Mouse (Mus musculus) liver, embryonic 11.5 days (tissue): ENCODE results near the gene Ngly1. TPM values are rescaled to one million over a fixed set of nuclear protein-coding genes. Genes with fewer than 3 reads are reported as not detected.

Experiments
- ATAC-seq: fragments of 200-750 bp; cut with Nextera tagmentation; replicated peaks from 2 replicates; pipeline ENCODE4 v1.8.0; 2017; ENCODE audit warnings: moderate number of reproducible peaks, mild to moderate bottlenecking, moderate TSS enrichment, moderate library complexity; ENCODE audit not compliant: low FRiP score
- DNase-seq: peaks from one replicate; pipeline ENCODE4 v3.0.0-alpha.2; 2017; ENCODE audit warnings: low spot score
- H3K27ac ChIP-seq: fragments of 300-500 bp; sonication (generic); 2 replicates; pipeline ENCODE4 v1.5.1; 2014; ENCODE audit warnings: mild to moderate bottlenecking, low read depth, low read length, control low read depth
- H3K27me3 ChIP-seq: fragments of 300-500 bp; sonication (generic); replicated peaks from 2 replicates; pipeline ENCODE4 v1.6.1; 2014; ENCODE audit warnings: low read length, mixed read lengths; ENCODE audit not compliant: control insufficient read depth, insufficient read depth
- H3K36me3 ChIP-seq: fragments of 300-500 bp; sonication (generic); 2 replicates; pipeline ENCODE4 v1.6.1; 2014; ENCODE audit warnings: mild to moderate bottlenecking, low read length, moderate library complexity, mixed read lengths; ENCODE audit not compliant: control insufficient read depth, insufficient read depth
- H3K4me1 ChIP-seq: fragments of 300-500 bp; sonication (generic); replicated peaks from 2 replicates; pipeline ENCODE4 v1.6.1; 2014; ENCODE audit warnings: low read length, mixed read lengths; ENCODE audit not compliant: control insufficient read depth, insufficient read depth
- H3K4me2 ChIP-seq: fragments of 300-500 bp; sonication (generic); 2 replicates; pipeline ENCODE4 v1.6.1; 2014; ENCODE audit warnings: mild to moderate bottlenecking, control low read depth, moderate library complexity
- H3K4me3 ChIP-seq: fragments of 300-500 bp; sonication (generic); 2 replicates; pipeline ENCODE4 v1.5.1; 2014; ENCODE audit warnings: low read depth, low read length, control low read depth
- H3K9ac ChIP-seq: fragments of 300-500 bp; sonication (generic); 2 replicates; pipeline ENCODE4 v1.6.1; 2014; ENCODE audit warnings: low read depth, low read length, control low read depth
- H3K9me3 ChIP-seq: fragments of 300-500 bp; sonication (generic); 2 replicates; pipeline ENCODE4 v1.6.1; 2016; ENCODE audit warnings: low read length, inconsistent platforms, mixed read lengths; ENCODE audit not compliant: control insufficient read depth
- WGBS: fragments of 180-500 bp; shearing (Covaris S2); extraction: QIAGEN DNeasy Blood & Tissue Kit; methylation state at CpG from one replicate; pipeline ENCODE4 v1.1.7; 2014; 5-methylcytosine and 5-hydroxymethylcytosine counted together
- polyA plus RNA-seq: library from polyadenylated mRNA; unstranded; fragments of >200 nt; fragmentation: Nextera tagmentation; extraction: Ambion mirVana; gene quantifications from 2 replicates; pipeline ENCODE4 v1.2.1, GENCODE M21; 2014

Gene Ngly1
- polyA plus RNA-seq, 1 experiment from 2014 or later, result 25.7 TPM

DNA sequence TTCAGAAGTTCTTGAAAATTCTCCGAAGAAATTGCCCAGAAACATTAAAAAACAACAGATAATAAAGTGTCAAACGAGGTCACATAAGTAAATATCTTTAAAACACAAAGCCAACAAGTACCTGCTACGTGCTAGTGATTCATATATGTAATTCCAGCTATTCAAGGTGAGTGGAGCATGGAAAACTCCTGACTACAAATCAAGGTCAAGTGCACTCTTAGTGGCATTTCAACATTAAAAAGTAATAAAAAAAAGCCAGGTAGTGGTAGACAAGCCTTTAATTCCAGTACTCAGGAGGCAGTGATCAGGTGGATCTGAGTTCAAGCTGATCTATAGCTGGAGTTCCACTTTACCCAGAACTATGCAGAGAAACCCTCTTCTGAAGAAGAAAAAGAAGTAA, 945 bp upstream of the Ngly1 start:
- 71% methylated on average over 3 of the region's 3 CpGs for whole genome bisulfite sequencing
- no peaks in the 10 kb centered on the region for H3K27me3 ChIP-seq
- ATAC-seq (no peak), DNase-seq (no peak)
- peak overlapping the region; percentile 94; the same call in 1 of the 2 replicates for H3K9ac ChIP-seq
- H3K9me3 ChIP-seq, result no peaks in the 10 kb centered on the region
- H3K4me1 ChIP-seq, result peaks cover 29% of the 10 kb centered on the region
- H3K27ac ChIP-seq, result no peak overlapping the region
- peak overlapping the region; percentile 92 for H3K4me2 ChIP-seq
- no peaks in the 10 kb centered on the region for H3K36me3 ChIP-seq
- H3K4me3 ChIP-seq, result peak overlapping the region; percentile 75

GRCm38 (mm10) chr14:16248603-16249157, 400 bp upstream of the Ngly1 start:
- Histone ChIP-seq H3K27ac (peak overlapping the region; percentile 88; the same call in 1 of the 2 replicates), H3K36me3 (no peaks in the 10 kb centered on the region), H3K9ac (peak overlapping the region; percentile 94), H3K27me3 (no peaks in the 10 kb centered on the region), H3K4me2 (peak overlapping the region; percentile 92), H3K4me3 (peak overlapping the region; percentile 75), H3K9me3 (no peaks in the 10 kb centered on the region), H3K4me1 (peaks cover 29% of the 10 kb centered on the region)
- WGBS, result 15% methylated on average over 9 of the region's 9 CpGs
- ATAC-seq, result peak; percentile 7
- no peak for DNase-seq

- H3K27me3 ChIP-seq, result no peaks in the 10 kb centered on the region
- H3K27ac ChIP-seq, result no peak overlapping the region
- 75% methylated on average over 3 of the region's 3 CpGs for WGBS
- H3K9ac ChIP-seq, result peak overlapping the region; percentile 94
- H3K4me1 ChIP-seq, result peaks cover 21% of the 10 kb centered on the region
- DNase-seq, result no peak
- H3K9me3 ChIP-seq, result no peaks in the 10 kb centered on the region
- H3K4me3 ChIP-seq, result peak overlapping the region; percentile 75
- ATAC-seq, result no peak
- peak overlapping the region; percentile 92 for H3K4me2 ChIP-seq
- H3K36me3 ChIP-seq, result no peaks in the 10 kb centered on the region; the same call in 1 of the 2 replicates
These were observed 1.0 kb downstream of the Ngly1 start for GRCm38 (mm10) chr14:16250099-16250498.

DNA sequence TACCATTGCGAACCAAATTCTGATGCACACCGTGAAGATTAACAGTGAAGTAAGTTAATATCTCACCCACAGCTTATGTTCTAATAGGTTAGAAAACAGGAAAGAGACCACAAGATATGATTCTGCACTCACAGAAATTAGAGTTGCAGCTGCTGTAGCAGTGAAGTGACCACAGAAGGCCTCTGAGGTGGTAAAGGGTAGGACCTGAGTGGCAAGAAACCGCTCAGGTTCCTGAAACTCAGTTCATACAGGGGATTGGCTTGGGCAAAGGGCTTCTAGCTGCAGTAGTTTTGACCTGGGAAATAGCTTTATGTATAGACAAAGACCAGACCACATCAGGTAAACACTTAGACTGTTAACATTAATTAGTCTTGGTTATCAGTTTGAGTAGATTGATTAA, 6.7 kb downstream of the Ngly1 start:
- Histone ChIP-seq H3K4me1 (peaks cover 6% of the 10 kb centered on the region), H3K36me3 (no peaks in the 10 kb centered on the region; the same call in 1 of the 2 replicates), H3K9ac (no peak overlapping the region), H3K4me3 (no peak overlapping the region), H3K27me3 (no peaks in the 10 kb centered on the region), H3K27ac (peak overlapping the region; percentile 21; the same call in 1 of the 2 replicates), H3K9me3 (no peaks in the 10 kb centered on the region), H3K4me2 (no peak overlapping the region)
- DNase-seq (no peak), ATAC-seq (no peak)
- WGBS, result 62% methylated on average over 3 of the region's 3 CpGs

- Histone ChIP-seq H3K27ac (no peak overlapping the region), H3K4me1 (peaks cover 4% of the 10 kb centered on the region), H3K9me3 (no peaks in the 10 kb centered on the region), H3K4me3 (no peak overlapping the region), H3K4me2 (no peak overlapping the region), H3K36me3 (no peaks in the 10 kb centered on the region; the same call in 1 of the 2 replicates), H3K27me3 (no peaks in the 10 kb centered on the region), H3K9ac (no peak overlapping the region)
- ATAC-seq (no peak), DNase-seq (no peak)
- WGBS, result 24% methylated on average over 2 of the region's 2 CpGs
These were observed 7.1 kb downstream of the Ngly1 start for GRCm38 (mm10) chr14:16256209-16256608.

- H3K27ac ChIP-seq, result no peak overlapping the region
- no peaks in the 10 kb centered on the region for H3K9me3 ChIP-seq
- no peaks in the 10 kb centered on the region for H3K27me3 ChIP-seq
- ATAC-seq, result no peak
- H3K4me2 ChIP-seq, result no peak overlapping the region
- H3K36me3 ChIP-seq, result no peaks in the 10 kb centered on the region
- H3K4me1 ChIP-seq, result peaks cover 3% of the 10 kb centered on the region; the same call in 1 of the 2 replicates
- DNase-seq, result no peak
- no peak overlapping the region for H3K4me3 ChIP-seq
- no peak overlapping the region for H3K9ac ChIP-seq
- WGBS, result 84% methylated on average over 6 of the region's 6 CpGs
These were observed 11.5 kb downstream of the Ngly1 start for GRCm38 (mm10) chr14:16260541-16260940.

DNA sequence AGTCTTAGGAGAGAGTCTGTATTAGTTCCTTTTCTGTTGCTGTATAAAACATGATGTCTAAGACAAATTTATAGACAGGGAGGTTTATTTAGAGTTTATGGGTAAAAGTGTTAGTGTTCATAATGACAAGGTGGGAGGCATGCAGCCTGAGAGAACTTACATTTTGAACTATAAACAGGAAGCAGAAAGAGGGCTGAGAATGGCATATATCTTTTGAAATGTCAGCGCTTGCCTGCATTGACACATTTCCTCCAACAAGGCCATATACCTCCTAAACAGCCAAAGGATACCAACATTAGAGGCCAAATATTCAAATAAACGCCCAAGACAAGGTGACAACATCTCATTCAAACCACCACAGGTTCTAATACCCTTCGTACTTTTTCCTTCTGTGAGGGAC, 12.8 kb downstream of the Ngly1 start:
- Histone ChIP-seq H3K27ac (no peak overlapping the region), H3K4me2 (no peak overlapping the region), H3K4me1 (no peaks in the 10 kb centered on the region), H3K4me3 (no peak overlapping the region), H3K27me3 (no peaks in the 10 kb centered on the region), H3K9ac (no peak overlapping the region), H3K36me3 (no peaks in the 10 kb centered on the region), H3K9me3 (no peaks in the 10 kb centered on the region)
- DNase-seq (no peak), ATAC-seq (no peak)
- WGBS, result 83% methylated on average over 3 of the region's 3 CpGs

DNA sequence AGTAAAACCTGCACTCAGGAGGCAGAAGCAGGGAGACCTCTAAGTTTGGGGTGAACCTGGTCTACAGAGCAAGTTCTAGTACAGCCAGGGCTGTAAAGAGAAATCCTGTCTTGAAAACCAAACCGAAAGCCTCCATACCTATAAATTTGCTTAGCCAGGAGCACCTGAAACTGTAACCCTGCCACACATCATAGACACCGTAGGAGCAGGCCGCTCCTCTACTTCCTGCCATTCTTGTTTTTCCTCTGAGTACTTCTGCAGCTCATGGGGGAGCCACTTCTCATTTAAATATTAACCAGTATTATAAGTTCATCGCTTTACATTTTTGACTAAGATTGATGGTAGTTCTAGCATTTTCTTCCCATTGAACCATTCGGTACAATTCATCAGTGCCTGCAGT, 17.9 kb downstream of the Ngly1 start:
- Histone ChIP-seq H3K36me3 (peaks cover 2% of the 10 kb centered on the region; the same call in 1 of the 2 replicates), H3K4me2 (no peak overlapping the region), H3K9me3 (no peaks in the 10 kb centered on the region), H3K27ac (no peak overlapping the region), H3K4me3 (no peak overlapping the region), H3K9ac (no peak overlapping the region), H3K4me1 (no peaks in the 10 kb centered on the region), H3K27me3 (no peaks in the 10 kb centered on the region)
- 86% methylated on average over 5 of the region's 5 CpGs for WGBS
- DNase-seq (no peak), ATAC-seq (no peak)

DNA sequence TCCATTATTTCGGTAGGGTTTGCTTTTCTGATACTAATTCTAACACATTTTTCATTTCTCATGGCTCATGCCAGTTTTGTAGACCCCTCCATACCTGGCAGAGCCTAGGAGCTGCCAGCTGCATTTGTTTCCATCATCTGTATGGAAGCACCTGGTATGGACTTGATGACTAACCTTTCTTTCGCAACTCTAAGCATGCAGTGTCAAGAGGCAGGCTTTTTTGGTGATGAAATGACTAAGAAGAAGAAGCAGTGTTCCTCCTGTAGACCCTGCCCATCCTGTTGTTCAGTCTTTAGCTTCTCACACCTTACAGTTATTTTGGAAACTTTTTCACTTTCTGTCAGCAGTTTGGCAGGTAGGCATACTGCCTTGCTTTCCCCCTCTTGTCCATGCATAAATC, 20.7 kb downstream of the Ngly1 start:
- Histone ChIP-seq H3K27ac (no peak overlapping the region), H3K36me3 (peaks cover 2% of the 10 kb centered on the region; the same call in 1 of the 2 replicates), H3K9ac (no peak overlapping the region), H3K9me3 (no peaks in the 10 kb centered on the region), H3K4me2 (no peak overlapping the region), H3K4me1 (no peaks in the 10 kb centered on the region), H3K27me3 (no peaks in the 10 kb centered on the region), H3K4me3 (no peak overlapping the region)
- ATAC-seq (no peak), DNase-seq (no peak)
- 86% methylated on average over 2 of the region's 2 CpGs for WGBS
